Mouse (Mus musculus) embryonic facial prominence, embryonic 12.5 days (tissue): ENCODE measurements around the gene Izumo1. TPM values are rescaled to one million over a fixed set of nuclear protein-coding genes. Genes with fewer than 3 reads are reported as not detected.
"Not testable (repeated sequence)": the region's sequence is repeated elsewhere in the genome, so short reads cannot be mapped to it uniquely, and the experiment has no call there.

Source experiments
- ATAC-seq: fragments of 200-750 bp; cut with Nextera tagmentation; 2 replicates; pipeline ENCODE4 v1.8.0; 2017; ENCODE audit not compliant: insufficient number of reproducible peaks, insufficient read depth, low FRiP score, low TSS enrichment
- H3K27ac ChIP-seq: fragments of 300-500 bp; sonication (generic); 2 replicates; pipeline ENCODE4 v1.5.1; 2016; ENCODE audit warnings: mild to moderate bottlenecking
- H3K27me3 ChIP-seq: fragments of 300-500 bp; sonication (generic); 2 replicates; pipeline ENCODE4 v1.6.1; 2016; ENCODE audit warnings: mild to moderate bottlenecking, moderate library complexity
- H3K36me3 ChIP-seq: fragments of 300-500 bp; sonication (generic); 2 replicates; pipeline ENCODE4 v1.6.1; 2016; ENCODE audit warnings: mild to moderate bottlenecking
- H3K4me1 ChIP-seq: fragments of 300-500 bp; sonication (generic); 2 replicates; pipeline ENCODE4 v1.6.1; 2016
- H3K4me2 ChIP-seq: fragments of 300-500 bp; sonication (generic); replicated peaks from 2 replicates; pipeline ENCODE4 v1.6.1; 2016; ENCODE audit warnings: mild to moderate bottlenecking, moderate library complexity
- H3K4me3 ChIP-seq: fragments of 300-500 bp; sonication (generic); 2 replicates; pipeline ENCODE4 v1.5.1; 2016; ENCODE audit warnings: mild to moderate bottlenecking
- H3K9ac ChIP-seq: fragments of 300-500 bp; sonication (generic); 2 replicates; pipeline ENCODE4 v1.6.1; 2016; ENCODE audit warnings: mild to moderate bottlenecking, moderate library complexity
- H3K9me3 ChIP-seq: fragments of 300-500 bp; sonication (generic); 2 replicates; pipeline ENCODE4 v1.6.1; 2016; ENCODE audit warnings: mild to moderate bottlenecking, moderate library complexity
- WGBS: fragments of 180-500 bp; shearing (Covaris S2); methylation state at CpG from one replicate; pipeline ENCODE4 v1.1.7; 2016; 5-methylcytosine and 5-hydroxymethylcytosine counted together
- polyA plus RNA-seq: library from polyadenylated mRNA; unstranded; fragments of >200 nt; fragmentation: Nextera tagmentation; extraction: Ambion mirVana; gene quantifications from 2 replicates; pipeline ENCODE4 v1.2.1, GENCODE M21; 2016

Izumo1 gene
- polyA plus RNA-seq, 1 experiment from 2014 or later: 0.23 TPM

- no peaks in the 10 kb centered on the region for H3K27me3 ChIP-seq
- H3K36me3 ChIP-seq: no peaks in the 10 kb centered on the region
- no peak overlapping the region for H3K9ac ChIP-seq
- peaks cover 21% of the 10 kb centered on the region for H3K4me1 ChIP-seq
- no peak overlapping the region for H3K4me2 ChIP-seq
- no peak overlapping the region for H3K27ac ChIP-seq
- no peak overlapping the region for H3K4me3 ChIP-seq
- ATAC-seq: no peak
- H3K9me3 ChIP-seq: no peaks in the 10 kb centered on the region
- 76% methylated on average over 4 of the region's 4 CpGs for WGBS
These were observed 25.1 kb downstream of the Izumo1 start for GRCm38 (mm10) chr7:45646671-45647070.

GRCm38 (mm10) chr7:45649351-45649750, 27.7 kb downstream of the Izumo1 start:
- Histone ChIP-seq H3K27me3 (no peaks in the 10 kb centered on the region), H3K4me3 (no peak overlapping the region), H3K9ac (no peak overlapping the region), H3K27ac (no peak overlapping the region), H3K4me2 (no peak overlapping the region), H3K36me3 (no peaks in the 10 kb centered on the region), H3K9me3 (no peaks in the 10 kb centered on the region), H3K4me1 (peaks cover 9% of the 10 kb centered on the region; the same call in 1 of the 2 replicates)
- ATAC-seq: no peak
- WGBS: 77% methylated on average over 8 of the region's 8 CpGs

DNA sequence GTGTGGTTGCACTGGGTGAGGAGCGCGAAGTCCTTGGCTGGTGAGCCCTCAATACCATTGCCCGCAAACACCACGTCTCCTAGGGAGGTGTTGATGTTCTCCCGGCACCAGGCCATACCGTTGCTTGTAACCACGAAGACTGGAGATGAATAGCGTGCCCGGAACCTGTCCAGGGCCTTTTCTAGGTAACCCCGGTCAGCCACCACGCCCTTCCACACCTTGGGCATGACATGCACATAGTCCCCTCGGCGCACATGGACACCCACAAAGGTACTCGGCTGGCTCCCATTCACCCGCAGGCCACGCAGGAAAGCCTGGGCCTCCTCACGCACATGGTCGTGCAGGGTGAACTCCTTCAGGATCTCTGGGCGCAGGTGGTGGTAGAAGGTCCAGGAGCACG, 28.9 kb downstream of the Izumo1 start:
- not testable (repeated sequence) for H3K36me3 ChIP-seq, H3K27ac ChIP-seq, H3K9me3 ChIP-seq, H3K9ac ChIP-seq, H3K4me2 ChIP-seq, ATAC-seq, H3K27me3 ChIP-seq, H3K4me3 ChIP-seq, H3K4me1 ChIP-seq
- WGBS: 94% methylated on average over 20 of the region's 20 CpGs

- peak overlapping the region; percentile 28; the same call in 1 of the 2 replicates for H3K4me2 ChIP-seq
- H3K27ac ChIP-seq: no peak overlapping the region; the same call in 1 of the 2 replicates
- peaks cover 3% of the 10 kb centered on the region; the same call in 1 of the 2 replicates for H3K9me3 ChIP-seq
- H3K4me1 ChIP-seq: peaks cover 13% of the 10 kb centered on the region
- H3K9ac ChIP-seq: no peak overlapping the region
- H3K36me3 ChIP-seq: no peaks in the 10 kb centered on the region
- no peak for ATAC-seq
- no peaks in the 10 kb centered on the region for H3K27me3 ChIP-seq
- H3K4me3 ChIP-seq: no peak overlapping the region
- WGBS: 29% methylated on average over 17 of the region's 17 CpGs
These were observed 32.9 kb downstream of the Izumo1 start for GRCm38 (mm10) chr7:45654424-45655047.

DNA sequence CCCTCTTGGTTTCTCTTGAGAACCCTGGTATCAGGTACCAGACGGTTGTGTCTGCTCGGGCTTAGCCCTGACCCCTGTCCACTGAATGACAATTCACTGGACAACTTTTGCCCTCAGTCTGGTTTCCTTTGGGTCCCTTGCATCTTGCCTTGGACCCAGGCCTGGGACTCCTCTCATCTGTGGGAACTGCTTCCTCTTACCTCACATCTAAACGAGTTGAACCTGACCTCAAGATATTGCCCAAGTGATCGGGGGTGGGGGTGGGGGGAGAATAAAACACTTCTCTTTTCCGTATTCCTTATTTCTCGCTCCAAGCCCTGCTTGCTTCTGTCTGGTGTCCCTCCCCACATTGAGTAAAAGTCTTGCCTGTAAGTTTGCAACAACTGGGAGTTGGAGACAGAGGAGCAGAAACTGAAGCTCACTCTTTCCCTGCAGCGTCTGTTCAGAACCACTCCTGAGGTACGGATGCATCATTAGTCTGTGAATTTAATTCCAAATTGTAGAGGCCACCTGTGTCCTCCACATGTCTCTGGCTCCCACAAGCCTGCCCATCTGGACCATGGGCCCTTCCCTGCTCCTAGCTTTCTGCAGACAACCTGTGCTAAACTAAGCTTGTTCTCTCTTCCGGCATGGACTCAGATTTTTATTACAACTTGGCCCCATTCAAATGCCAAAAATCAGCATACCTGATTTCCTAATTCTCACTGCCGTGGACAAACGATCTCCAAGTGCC, 39.3 kb downstream of the Izumo1 start:
- Histone ChIP-seq H3K36me3 (no peaks in the 10 kb centered on the region), H3K4me1 (peaks cover 20% of the 10 kb centered on the region), H3K4me3 (no peak overlapping the region), H3K9me3 (peaks cover 3% of the 10 kb centered on the region; the same call in 1 of the 2 replicates), H3K27ac (no peak overlapping the region), H3K9ac (no peak overlapping the region), H3K4me2 (no peak overlapping the region), H3K27me3 (no peaks in the 10 kb centered on the region)
- ATAC-seq: no peak
- 85% methylated on average over 11 of the region's 11 CpGs for WGBS

DNA sequence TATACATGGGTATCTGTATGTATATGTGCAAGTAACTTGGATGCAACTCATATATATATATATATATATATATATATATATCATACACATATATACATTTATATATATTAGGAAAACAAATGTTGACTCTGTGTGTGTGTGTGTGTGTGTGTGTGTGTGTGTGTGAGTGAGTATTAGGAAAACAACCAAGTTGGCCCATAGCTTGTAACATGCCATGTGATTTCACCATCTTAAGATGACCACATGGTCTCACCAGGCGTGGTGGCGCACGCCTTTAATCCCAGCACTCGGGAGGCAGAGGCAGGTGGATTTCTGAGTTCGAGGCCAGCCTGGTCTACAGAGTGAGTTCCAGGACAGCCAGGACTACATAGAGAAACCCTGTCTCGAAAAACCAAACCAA, 40.1 kb downstream of the Izumo1 start:
- not testable (repeated sequence) for H3K4me3 ChIP-seq, ATAC-seq
- WGBS: 91% methylated on average over 6 of the region's 6 CpGs

GRCm38 (mm10) chr7:45665303-45666138, 43.9 kb downstream of the Izumo1 start:
- H3K27ac ChIP-seq: no peak overlapping the region
- no peaks in the 10 kb centered on the region for H3K9me3 ChIP-seq
- no peaks in the 10 kb centered on the region for H3K36me3 ChIP-seq
- no peak for ATAC-seq
- 46% methylated on average over 13 of the region's 13 CpGs for WGBS
- H3K4me3 ChIP-seq: no peak overlapping the region
- H3K27me3 ChIP-seq: no peaks in the 10 kb centered on the region
- no peak overlapping the region for H3K9ac ChIP-seq
- H3K4me2 ChIP-seq: no peak overlapping the region
- peaks cover 13% of the 10 kb centered on the region for H3K4me1 ChIP-seq

More for the DNA sequence above, 40.1 kb downstream of the Izumo1 start:
- H3K4me2 ChIP-seq, H3K9me3 ChIP-seq, H3K9ac ChIP-seq, H3K27me3 ChIP-seq, H3K36me3 ChIP-seq, H3K27ac ChIP-seq: not testable (repeated sequence)
- peaks cover 13% of the 10 kb centered on the region for H3K4me1 ChIP-seq

DNA sequence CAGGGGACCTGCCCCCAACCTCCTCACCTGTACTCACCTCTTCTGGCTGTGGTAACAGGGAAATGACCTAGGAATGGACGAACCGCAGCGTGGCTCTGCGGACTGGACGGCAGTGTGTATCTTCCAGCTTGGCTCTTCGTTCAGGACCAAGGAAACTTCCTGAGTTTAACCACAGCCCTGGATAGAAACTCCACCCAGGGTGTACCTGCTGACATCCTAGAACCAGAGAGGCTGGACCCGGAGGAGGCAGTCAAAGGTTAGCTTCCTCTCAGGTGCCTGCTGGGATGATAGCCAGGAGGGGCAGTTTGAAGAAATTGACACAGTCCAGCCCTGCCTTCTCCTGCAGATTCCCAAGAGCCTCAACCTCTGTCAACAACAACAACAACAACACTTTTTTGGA, 44.5 kb downstream of the Izumo1 start, which contains the start of gene Fut2:
Gene Fut2 (minus strand): TSS at position 234 of the 400 bp plus-strand sequence.
- 80% methylated on average over 7 of the region's 7 CpGs for WGBS
- H3K27ac ChIP-seq: no peak within 1 kb of the TSS
- no peaks in the 10 kb centered on the region for H3K27me3 ChIP-seq
- no peak for ATAC-seq
- H3K4me3 ChIP-seq: no peak within 1 kb of the TSS
- no peaks in the 10 kb centered on the region for H3K9me3 ChIP-seq
- no peak within 1 kb of the TSS for H3K9ac ChIP-seq
- H3K4me2 ChIP-seq: no peak within 1 kb of the TSS
- H3K4me1 ChIP-seq: peaks cover 13% of the 10 kb centered on the region
- H3K36me3 ChIP-seq: no peaks in the 10 kb centered on the region

DNA sequence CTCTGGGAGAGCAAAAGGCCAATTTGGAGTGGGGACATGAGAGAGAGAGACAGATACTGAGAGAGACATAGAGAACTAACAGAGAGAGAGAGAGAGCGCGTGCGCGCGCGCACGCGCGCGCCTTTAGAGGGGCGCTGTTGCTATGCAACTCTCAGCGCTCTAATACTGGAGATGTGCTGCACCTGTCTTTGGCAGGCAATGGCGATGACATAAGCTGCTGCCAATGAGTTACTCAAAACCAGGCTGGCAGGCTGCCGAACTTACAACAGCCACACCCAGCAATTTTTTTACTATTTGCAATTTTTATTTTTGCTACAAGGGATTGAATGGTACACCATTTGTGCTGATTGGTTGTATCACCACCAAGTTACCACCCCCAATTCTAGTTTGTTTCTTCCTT, 46.1 kb downstream of the Izumo1 start:
- Histone ChIP-seq H3K27me3 (no peaks in the 10 kb centered on the region), H3K9me3 (no peaks in the 10 kb centered on the region), H3K4me3 (no peak overlapping the region), H3K9ac (no peak overlapping the region), H3K4me1 (peaks cover 13% of the 10 kb centered on the region), H3K27ac (no peak overlapping the region), H3K36me3 (no peaks in the 10 kb centered on the region), H3K4me2 (no peak overlapping the region)
- 67% methylated on average over 14 of the region's 14 CpGs for WGBS
- no peak for ATAC-seq

- H3K36me3 ChIP-seq: no peaks in the 10 kb centered on the region
- no peaks in the 10 kb centered on the region for H3K27me3 ChIP-seq
- no peak overlapping the region for H3K9ac ChIP-seq
- H3K4me1 ChIP-seq: peaks cover 13% of the 10 kb centered on the region
- no peak overlapping the region for H3K27ac ChIP-seq
- H3K4me3 ChIP-seq: no peak overlapping the region
- no peak overlapping the region for H3K4me2 ChIP-seq
- no peak for ATAC-seq
- 97% methylated on average over 9 of the region's 9 CpGs for WGBS
- no peaks in the 10 kb centered on the region for H3K9me3 ChIP-seq
These were observed 47.3 kb downstream of the Izumo1 start for GRCm38 (mm10) chr7:45668921-45669320.

DNA sequence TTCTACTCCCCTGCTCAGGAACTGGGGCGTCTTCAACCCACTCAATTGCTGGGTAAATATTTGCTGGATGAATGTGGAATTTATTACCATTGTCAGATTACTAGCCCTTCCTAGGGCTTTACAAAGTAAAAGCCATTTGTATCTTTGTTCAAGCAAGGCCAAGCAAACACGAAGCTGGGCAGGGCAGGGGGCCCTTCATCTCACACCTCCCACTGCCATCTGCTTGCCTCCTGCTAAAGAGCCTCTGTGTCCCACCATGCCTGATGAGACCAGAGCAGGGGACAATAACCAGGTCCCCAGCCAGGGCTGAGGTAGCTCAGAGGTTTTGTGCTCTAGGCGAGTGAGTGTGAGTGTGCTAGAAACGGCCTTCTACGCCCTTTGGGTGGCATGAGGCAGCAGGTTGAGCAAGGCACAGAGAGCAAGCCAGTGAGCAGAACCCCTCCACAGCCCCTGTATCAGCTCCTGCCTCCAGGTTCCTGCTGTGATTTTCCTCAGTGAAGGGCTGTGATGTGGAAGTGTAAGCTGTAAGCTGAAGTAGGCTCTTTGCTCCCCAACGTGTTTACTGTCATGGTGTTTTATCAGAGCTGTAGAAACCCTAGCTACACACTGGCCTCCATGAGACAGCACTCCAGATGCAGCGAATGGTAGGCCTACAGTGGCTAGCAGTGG, 56.1 kb downstream of the Izumo1 start:
- H3K4me1 ChIP-seq: no peaks in the 10 kb centered on the region
- no peaks in the 10 kb centered on the region for H3K36me3 ChIP-seq
- no peaks in the 10 kb centered on the region for H3K9me3 ChIP-seq
- WGBS: 77% methylated on average over 7 of the region's 7 CpGs
- H3K4me2 ChIP-seq: no peak overlapping the region
- no peak overlapping the region for H3K27ac ChIP-seq
- 0 out of 2 replicates have a peak, but pooled peaks cover 2% of the 10 kb centered on the region for H3K27me3 ChIP-seq
- H3K4me3 ChIP-seq: no peak overlapping the region
- no peak for ATAC-seq
- no peak overlapping the region for H3K9ac ChIP-seq
